Mouse (Mus musculus): ENCODE measurements around the gene Ubxn2a.
A peak's percentile ranks its signal among the peaks of the same experiment; 100 is the strongest.

Gene Ubxn2a

GRCm38 (mm10) chr12:4878296-4878783 lies 29.2 kb downstream of the Ubxn2a start:
- no peak for DNase-seq

GRCm38 (mm10) chr12:4875623-4876022 lies 31.9 kb downstream of the Ubxn2a start:
- no peak for DNase-seq

GRCm38 (mm10) chr12:4874161-4874927 lies 33.2 kb downstream of the Ubxn2a start, which contains the start of gene Mfsd2b:
Mfsd2b (minus strand) TSS chr12:4874359.
- peak; percentile 48 for DNase-seq

- no peak for DNase-seq
Measured at GRCm38 (mm10) chr12:4873531-4873930, 34.0 kb downstream of the Ubxn2a start.

- no peak for DNase-seq
Measured at GRCm38 (mm10) chr12:4872983-4873477, 34.5 kb downstream of the Ubxn2a start.

GRCm38 (mm10) chr12:4872273-4872672 lies 35.2 kb downstream of the Ubxn2a start:
- no peak for DNase-seq

GRCm38 (mm10) chr12:4871260-4871659 lies 36.2 kb downstream of the Ubxn2a start:
- no peak for DNase-seq

GRCm38 (mm10) chr12:4868924-4869323 lies 38.6 kb downstream of the Ubxn2a start:
- no peak for DNase-seq

GRCm38 (mm10) chr12:4864338-4864690 lies 43.2 kb downstream of the Ubxn2a start:
- peak; percentile 39 for DNase-seq

GRCm38 (mm10) chr12:4863654-4864337 lies 43.7 kb downstream of the Ubxn2a start:
- DNase-seq, result no peak

- no peak for DNase-seq
Measured at GRCm38 (mm10) chr12:4862672-4863071, 44.8 kb downstream of the Ubxn2a start.

GRCm38 (mm10) chr12:4859241-4859914 lies 48.1 kb downstream of the Ubxn2a start:
- no peak for DNase-seq

GRCm38 (mm10) chr12:4856834-4857233 lies 50.7 kb downstream of the Ubxn2a start:
- DNase-seq, result no peak

GRCm38 (mm10) chr12:4856160-4856559 lies 51.3 kb downstream of the Ubxn2a start:
- DNase-seq, result no peak

GRCm38 (mm10) chr12:4843741-4844140 lies 63.8 kb downstream of the Ubxn2a start:
- peak; percentile 40 for DNase-seq

- peak; percentile 89 for DNase-seq
Measured at GRCm38 (mm10) chr12:4842890-4843597, 64.5 kb downstream of the Ubxn2a start, which contains the start of gene Wdcp. Wdcp (plus strand) TSS chr12:4843303.

- DNase-seq, result no peak
Measured at GRCm38 (mm10) chr12:4842456-4842855, 65.0 kb downstream of the Ubxn2a start.

GRCm38 (mm10) chr12:4841392-4841887 lies 66.1 kb downstream of the Ubxn2a start, which contains the start of gene Fkbp1b:
Fkbp1b (minus strand) TSS chr12:4841591.
- DNase-seq, result peak; percentile 49

- no peak for DNase-seq
Measured at GRCm38 (mm10) chr12:4840741-4841140, 66.8 kb downstream of the Ubxn2a start.

- no peak for DNase-seq
Measured at GRCm38 (mm10) chr12:4840010-4840409, 67.5 kb downstream of the Ubxn2a start.

- DNase-seq, result no peak
Measured at GRCm38 (mm10) chr12:4836959-4837358, 70.5 kb downstream of the Ubxn2a start.
